Mouse (Mus musculus) G1E-ER4 (cell line): ENCODE measurements around the gene Tcap. TPM values are rescaled to one million over a fixed set of nuclear protein-coding genes. Genes with fewer than 3 reads are reported as not detected.

Source experiments
- GATA1 ChIP-seq: IDR thresholded peaks from one replicate; pipeline ENCODE4 v1.8.0; 2012; ENCODE audit warnings: low read length, inconsistent platforms
- polyA plus RNA-seq: library from polyadenylated mRNA; stranded (reverse); fragments of >175 nt; gene quantifications from 2 replicates; pipeline ENCODE4 v1.2.3, GENCODE M21; 2012

Gene Tcap
- polyA plus RNA-seq, 1 experiment, result not detected

DNA sequence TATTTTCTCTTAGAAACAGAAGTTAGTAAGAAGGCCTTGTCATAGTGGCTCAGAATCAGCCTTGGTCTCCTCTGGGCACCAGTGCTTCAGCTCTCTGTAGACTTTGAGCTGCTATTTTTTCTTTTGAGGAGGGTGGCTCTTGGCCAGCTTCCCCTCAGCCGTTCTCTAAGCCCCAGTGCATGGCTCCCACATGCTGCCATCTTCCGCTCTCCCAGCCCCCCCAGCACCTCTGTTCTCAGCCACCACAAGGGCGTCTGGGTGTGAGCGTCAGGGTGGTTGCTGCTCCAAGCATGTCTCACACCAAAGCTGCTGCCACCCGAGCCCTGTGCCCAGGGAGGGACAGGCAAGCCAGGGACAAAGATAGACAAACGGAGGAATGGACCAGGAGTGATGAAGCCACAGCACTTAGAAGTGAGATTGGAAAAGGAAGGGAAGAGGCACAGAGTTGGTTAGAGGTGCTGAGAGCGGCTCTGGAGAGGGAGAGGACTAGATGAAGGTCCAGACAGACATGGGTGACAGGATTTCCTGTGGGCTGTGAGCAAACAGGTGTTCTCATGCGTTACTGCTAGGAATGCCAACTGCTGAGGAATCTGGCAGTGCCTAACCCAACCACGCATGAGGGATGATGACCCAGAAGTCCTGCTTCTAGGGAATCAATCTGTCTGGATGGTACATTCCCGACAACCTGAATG lies 16.3 kb upstream of the Tcap start:
- no peak for TF ChIP-seq GATA1

DNA sequence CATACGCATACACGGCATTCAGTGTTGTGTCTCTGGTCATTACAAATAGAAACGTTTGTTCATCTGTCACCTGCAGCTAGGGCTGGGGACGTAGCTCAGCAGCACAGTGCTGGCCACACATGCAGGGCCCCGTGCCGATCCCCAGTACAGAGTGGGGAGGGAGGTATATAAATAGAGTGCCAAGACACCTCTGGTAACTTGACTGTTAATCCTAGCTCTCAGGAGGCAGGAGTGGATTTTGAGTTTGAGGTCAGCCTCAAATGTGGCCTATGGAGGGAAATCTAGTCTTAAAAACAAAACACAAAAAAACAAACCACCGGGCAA lies 15.8 kb upstream of the Tcap start:
- no peak for TF ChIP-seq GATA1

DNA sequence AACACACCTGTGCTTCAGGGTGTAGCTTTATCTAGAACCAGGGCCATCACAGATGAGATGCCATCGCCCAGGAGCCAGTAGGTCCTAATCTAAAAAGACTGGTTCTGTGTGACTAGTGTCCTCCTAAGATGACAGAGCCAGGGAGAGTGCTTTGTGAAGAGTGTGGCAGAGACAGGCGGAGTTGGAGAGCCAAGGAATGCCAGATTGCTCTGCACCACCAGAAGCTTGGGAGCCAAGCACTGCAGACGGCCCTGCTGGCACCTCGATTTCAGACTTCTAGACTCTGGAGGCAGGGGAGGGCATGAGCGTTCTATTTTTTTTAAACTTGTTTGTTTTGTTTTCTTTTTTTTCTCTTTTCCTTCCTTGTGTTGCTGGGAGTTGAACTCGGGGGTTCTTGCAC lies 14.3 kb upstream of the Tcap start:
- no peak for TF ChIP-seq GATA1

DNA sequence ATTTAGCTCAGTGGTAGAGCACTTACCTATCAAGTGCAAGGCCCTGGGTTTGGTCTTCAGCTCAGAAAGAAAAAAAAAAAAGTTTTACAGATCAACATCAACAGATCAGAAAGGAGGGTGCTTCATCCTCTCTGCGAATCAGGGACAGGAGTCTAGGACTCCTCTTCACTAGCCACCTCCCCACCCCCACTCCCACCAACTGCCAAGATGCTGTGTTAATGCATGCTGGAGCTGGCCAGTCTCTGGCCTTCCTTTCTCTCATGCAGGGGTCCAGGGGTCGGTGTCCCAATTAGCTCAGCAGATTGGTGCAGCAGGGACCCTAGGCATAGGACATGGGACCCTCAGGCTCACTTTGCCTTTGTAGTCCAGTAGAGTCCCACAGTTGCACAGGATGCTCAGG lies 13.0 kb upstream of the Tcap start:
- TF ChIP-seq GATA1, result no peak

DNA sequence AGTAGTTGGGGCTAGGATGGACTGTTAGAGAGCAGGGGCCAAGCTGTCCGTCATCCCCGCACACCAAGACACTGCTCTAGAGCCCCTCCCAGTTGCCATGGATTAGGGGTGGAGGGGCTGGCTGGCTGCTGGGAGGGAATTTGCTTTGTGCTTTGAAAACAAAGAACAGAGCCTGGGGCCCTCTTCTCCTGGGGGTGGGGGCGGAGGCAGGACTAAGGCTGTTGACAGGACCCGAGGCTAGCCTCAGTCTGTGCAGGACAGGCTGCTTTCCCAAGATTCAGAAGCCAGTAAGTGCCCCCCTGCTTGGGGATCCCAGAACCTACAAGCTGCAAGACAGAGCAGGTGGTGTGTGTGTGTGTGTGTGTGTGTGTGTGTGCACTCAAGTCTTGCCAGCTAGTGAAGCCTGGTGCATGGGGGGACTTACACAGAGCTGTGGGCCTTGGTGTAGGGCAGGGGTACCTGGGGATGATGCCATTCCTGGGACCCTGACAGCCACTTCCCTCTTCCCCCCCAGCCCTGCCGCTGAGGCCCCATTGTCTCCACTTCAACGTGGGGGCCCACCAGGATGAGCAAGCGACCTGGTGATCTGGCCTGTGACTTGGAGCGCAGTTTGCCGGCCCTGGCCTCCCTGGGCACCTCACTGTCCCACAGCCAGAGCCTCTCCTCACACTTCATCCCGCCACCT lies 11.9 kb upstream of the Tcap start:
- TF ChIP-seq GATA1, result no peak

DNA sequence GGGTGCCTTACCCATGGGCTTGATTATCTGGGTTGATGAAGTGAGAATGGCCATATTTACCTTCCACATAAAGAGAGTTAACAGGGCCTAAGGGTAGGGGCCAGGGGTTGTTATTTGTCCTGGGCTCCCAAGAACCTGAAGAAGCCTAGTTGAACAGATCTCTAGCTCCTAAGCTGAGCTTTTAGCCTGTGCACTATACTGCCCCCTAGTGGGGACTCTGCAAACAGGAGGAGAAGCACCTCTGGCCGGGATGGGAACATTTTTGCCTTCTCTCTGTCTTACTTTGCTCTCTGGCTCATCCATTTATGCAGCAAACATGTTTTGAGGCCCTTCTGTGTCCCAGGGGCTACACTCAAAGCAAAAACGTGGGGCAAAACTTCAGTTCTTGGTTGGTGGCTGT lies 11.2 kb upstream of the Tcap start:
- TF ChIP-seq GATA1, result no peak

DNA sequence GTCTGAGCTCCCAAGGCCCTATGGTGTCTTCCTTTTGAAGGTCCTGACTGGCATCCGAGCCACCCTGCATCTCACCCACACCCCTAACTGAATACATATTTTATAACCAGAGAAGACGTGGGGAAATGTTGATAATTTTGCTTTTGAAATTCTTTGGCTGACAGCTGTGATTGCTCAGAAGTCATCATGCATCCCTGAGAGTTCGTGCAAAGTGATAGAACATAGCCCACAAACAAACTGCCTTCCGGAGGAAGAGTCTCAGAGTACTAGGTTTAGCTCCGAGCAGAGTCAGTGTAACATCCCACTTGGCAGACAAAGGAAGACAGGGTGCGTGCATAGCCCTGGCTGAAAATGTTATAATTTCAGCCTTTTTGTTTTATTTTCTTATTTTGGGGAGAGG lies 10.4 kb upstream of the Tcap start:
- no peak for TF ChIP-seq GATA1

DNA sequence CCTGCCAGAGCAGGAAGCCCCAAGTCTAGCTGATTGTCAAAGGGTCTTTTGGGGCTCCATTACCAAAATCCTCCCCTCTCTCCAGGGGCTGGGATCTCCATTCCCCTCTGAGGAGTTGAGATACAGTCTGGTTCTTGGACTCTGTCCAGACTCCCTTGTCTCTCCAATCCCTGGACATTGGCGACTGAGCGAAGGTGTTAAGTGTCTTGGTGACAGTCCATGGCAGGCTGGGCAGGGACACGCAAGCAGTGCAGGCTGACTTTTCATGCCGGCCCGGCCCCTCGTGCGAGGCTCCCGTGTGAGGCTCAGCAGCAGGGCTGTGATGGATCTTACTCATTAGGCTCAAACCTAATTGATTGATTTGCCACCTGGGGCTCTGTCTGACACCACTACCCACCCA lies 9.3 kb upstream of the Tcap start:
- TF ChIP-seq GATA1, result no peak

DNA sequence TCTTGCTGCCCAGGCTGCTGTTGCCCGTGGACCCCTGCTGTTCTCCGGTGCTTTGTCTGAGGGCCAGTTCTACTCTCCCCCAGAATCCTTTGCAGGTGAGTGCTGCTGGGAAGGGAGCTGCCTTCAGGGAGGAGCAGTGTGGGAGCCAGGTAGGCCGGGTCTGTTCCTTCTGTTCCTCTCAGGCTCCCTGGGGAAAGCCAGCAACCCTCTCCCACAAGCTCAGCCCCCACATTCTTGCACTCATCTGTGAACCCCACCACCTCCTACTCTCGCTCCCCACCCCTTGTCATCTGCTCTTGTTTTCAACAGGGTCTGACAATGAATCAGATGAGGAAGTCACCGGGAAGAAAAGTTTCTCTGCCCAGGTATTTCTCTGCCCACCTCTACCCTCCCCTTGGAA lies 6.9 kb upstream of the Tcap start:
- no peak for TF ChIP-seq GATA1

DNA sequence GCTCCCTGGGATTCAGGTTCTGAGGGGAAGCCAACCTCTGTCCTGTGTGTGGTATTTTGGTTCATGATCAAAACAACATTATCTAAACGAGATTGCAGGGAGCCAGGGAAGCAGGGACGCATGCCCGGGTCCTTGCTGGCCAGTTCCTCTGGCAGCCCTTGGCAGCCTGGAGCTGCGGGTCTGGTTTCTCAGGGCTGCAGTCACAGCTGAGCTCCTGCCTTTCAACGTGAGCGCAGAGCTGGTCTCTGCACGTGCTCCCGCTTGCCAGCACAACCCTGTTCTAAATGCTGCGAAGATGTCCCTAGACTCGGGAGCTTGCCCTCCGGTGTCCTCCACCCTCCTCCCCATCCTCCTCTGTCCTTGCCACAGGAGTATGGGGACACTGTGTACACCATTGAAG lies 5.8 kb upstream of the Tcap start:
- TF ChIP-seq GATA1, result no peak

DNA sequence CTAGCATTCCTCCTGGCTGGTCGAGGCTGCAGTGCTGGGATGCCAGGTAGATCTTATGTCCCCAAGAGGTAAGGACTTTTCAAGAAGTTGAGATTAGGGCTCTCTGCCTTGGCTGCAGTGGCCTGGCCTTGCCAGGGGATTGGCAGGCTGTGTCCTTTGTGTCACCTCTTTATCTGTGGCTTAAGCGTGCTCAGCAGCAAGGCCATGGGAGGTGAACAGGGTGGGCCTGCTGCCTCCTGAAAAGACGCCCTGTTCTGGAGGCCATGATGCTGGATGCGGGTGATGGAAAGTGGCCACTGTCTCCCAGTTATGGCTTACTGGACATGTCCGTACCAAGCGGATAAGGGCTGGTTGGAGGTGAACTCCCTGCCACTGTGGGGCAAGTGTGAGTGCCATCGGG lies 4.2 kb upstream of the Tcap start:
- no peak for TF ChIP-seq GATA1

DNA sequence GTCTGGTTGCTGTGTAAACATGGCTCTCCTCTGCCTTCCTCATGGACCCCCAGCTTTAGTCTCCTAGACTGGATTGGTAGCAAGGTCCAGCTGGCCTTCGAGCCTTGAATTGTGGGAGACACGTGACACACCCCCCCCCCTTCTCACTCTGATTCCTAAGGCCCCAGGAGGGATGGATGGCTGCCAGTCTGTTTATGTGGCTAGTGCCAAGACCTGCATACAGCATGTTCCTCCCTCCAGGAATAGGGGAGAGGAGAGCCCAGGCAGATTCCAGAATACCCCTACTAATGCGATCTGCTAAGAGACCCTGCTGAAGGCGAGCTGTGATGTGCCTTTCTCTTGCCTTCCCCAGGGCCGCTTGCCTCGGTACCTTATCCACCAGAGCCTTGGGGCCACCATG lies 3.5 kb upstream of the Tcap start:
- TF ChIP-seq GATA1, result no peak

DNA sequence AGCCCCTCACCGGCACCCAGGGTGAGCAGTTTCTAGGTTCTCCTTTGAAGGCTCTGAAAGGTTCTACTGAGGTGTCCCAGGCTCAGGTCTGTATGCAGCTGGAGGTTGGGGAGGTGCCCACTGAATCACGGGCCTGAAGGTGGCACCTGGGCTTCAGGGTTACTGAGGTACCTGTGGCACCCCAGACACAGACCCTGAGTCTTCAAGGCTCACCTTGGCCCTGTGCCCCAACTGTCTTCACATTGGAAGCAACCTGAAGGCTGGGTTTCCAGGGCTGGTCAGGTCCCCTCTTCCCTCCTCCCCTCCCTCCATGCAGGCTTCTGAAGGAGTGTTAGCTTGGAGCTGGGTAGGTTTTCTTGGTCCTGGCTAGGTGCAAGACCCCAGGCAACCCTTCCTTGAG lies 2.0 kb upstream of the Tcap start:
- no peak for TF ChIP-seq GATA1

DNA sequence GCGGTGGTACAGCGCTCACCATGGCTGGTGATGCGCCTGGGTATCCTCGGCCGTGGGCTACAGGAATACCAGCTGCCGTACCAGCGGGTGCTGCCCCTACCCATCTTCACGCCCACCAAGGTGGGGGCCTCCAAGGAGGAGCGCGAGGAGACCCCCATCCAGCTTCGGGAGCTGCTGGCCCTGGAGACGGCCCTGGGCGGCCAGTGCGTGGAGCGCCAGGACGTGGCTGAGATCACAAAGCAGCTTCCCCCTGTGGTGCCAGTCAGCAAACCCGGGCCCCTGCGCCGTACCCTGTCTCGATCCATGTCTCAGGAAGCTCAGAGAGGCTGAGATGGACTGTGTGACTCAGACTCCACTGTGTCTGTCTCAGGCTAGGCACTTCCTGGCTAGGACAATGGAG lies 605 bp downstream of the Tcap start:
- TF ChIP-seq GATA1, result no peak

DNA sequence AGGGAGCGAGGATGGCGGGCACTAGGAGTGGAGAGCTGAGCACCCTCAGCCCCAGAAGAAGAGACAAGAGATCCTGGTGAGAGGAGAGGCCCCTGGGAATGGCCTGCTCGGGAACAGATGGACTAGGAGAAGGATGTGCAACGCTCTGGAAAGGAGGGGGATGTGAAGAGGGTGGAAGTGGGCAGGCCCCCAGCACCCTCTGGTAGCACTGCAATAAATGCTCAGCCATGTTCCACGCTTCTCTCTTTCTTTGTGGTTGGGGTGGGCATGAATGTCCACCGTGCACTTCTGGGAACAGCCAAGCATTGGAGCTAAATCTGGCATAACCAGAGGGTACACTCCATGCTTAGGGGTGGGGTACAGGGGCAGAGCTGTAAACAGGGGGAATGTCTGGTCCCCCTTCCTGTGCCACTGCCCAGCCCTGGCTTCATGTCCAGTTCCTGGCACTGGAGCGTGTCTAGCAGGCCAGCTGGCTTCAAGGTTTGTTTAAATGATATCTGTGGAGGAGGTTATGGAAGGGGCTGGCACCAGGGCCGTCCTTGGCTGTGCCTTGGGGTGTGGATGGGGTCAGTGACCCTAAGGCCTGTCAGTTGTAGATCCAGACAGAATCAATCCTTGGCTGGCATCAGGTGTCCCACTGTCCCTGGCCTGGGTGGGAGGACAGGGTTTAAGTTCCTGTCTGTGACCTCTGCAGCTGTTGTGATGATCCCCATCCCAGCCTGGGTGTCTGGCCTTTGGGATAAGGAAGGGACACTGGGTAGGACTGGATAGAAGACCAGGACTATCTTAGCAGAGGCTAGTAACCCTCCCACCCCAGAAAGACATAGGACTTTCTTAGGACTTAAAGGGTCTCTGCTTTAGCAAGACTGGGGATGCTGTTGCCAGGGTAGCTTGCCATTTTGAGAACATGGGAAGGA lies 1.4 kb downstream of the Tcap start:
- no peak for TF ChIP-seq GATA1
